7 mouse cellular contexts compared by ENCODE assay signal in genomic region chr9:107586974-107587832, GRCm38 (mm10). TPM values are rescaled to one million over a fixed set of nuclear protein-coding genes. Genes with fewer than 3 reads are reported as not detected.
DNase-seq lines count a peak whose midpoint lies in the region; ATAC-seq lines count a peak whose summit lies in the region.

TSS of gene Ifrd2 (plus strand) at chr9:107587642.

- 12% methylated on average over 46 of the region's 46 CpGs for WGBS in intestine, embryonic 15.5 days
- 15% methylated on average over 46 of the region's 46 CpGs for WGBS in midbrain, embryonic 10.5 days

- peak within 1 kb of the TSS; percentile 79 for H3K27ac ChIP-seq in intestine, embryonic 15.5 days
- peak within 1 kb of the TSS; percentile 87 for H3K27ac ChIP-seq in midbrain, embryonic 10.5 days (replicated peaks)

- peaks cover 31% of the 10 kb centered on the region for H3K4me1 ChIP-seq in intestine, embryonic 15.5 days (replicated peaks)
- peaks cover 29% of the 10 kb centered on the region for H3K4me1 ChIP-seq in midbrain, embryonic 10.5 days

- H3K9ac ChIP-seq in intestine, embryonic 15.5 days: peak within 1 kb of the TSS; percentile 63

- H3K9me3 ChIP-seq in intestine, embryonic 15.5 days: no peaks in the 10 kb centered on the region
- no peaks in the 10 kb centered on the region for H3K9me3 ChIP-seq in midbrain, embryonic 10.5 days (replicated peaks)

- peak within 1 kb of the TSS; percentile 73 for H3K4me2 ChIP-seq in intestine, embryonic 15.5 days (replicated peaks)

- DNase-seq in adrenal gland, adult 2 months: peak; percentile 98
- peak; percentile 93 for DNase-seq in embryo, embryonic 11.5 days (ENCODE audit: low read depth, low spot score)
- DNase-seq in gastrocnemius, postnatal 36 days: peak; percentile 91 to 95
- DNase-seq in left cerebral cortex, postnatal 25 days (ENCODE audit: low spot score in 2 of 2): peak; percentile 97 to 100
- DNase-seq in midbrain, embryonic 10.5 days (ENCODE audit: low spot score): peak; percentile 96
- peak; percentile 91 for DNase-seq in right cerebral cortex, postnatal 4 days

- H3K36me3 ChIP-seq in intestine, embryonic 15.5 days: peaks cover 32% of the 10 kb centered on the region
- H3K36me3 ChIP-seq in midbrain, embryonic 10.5 days: peaks cover 51% of the 10 kb centered on the region

- intact Hi-C loops in gastrocnemius, postnatal 36 days (cut with DNase I): no loop called here
- intact Hi-C loops in left cerebral cortex, postnatal 25 days (cut with DNase I): no loop called here

- H3K27me3 ChIP-seq in intestine, embryonic 15.5 days (replicated peaks): no peaks in the 10 kb centered on the region
- H3K27me3 ChIP-seq in midbrain, embryonic 10.5 days (ENCODE audit: low read depth, poor library complexity, severe bottlenecking): no peaks in the 10 kb centered on the region

- peak; percentile 97 for ATAC-seq in intestine, embryonic 15.5 days

- H3K4me3 ChIP-seq in intestine, embryonic 15.5 days (replicated peaks): peak within 1 kb of the TSS; percentile 74
- peak within 1 kb of the TSS; percentile 78 for H3K4me3 ChIP-seq in midbrain, embryonic 10.5 days

RNA-seq across cellular contexts. Expression of gene Ifrd2, which starts in this region (rescaled TPM):
- total RNA-seq in adrenal gland, adult 2 months (2021): 10 to 100 TPM; 36.0 to 41.7 TPM
- 67.3 and 80.0 TPM in 2 replicates for polyA plus RNA-seq in adrenal gland, adult 2 months (2012; rRNA removed)
- 10 to 100 TPM; 48.2 to 55.8 TPM for total RNA-seq in gastrocnemius, postnatal 36 days (2021)
- polyA plus RNA-seq in intestine, embryonic 15.5 days (2015; fragmentation: Nextera tagmentation; extraction: Ambion mirVana): 66.4 and 81.9 TPM in 2 replicates
- 10 to 100 TPM; 11.1 to 13.3 TPM for total RNA-seq in left cerebral cortex, postnatal 25 days (2021)
- 46.3 and 56.8 TPM in 2 replicates for polyA plus RNA-seq in midbrain, embryonic 10.5 days (2016; fragmentation: Nextera tagmentation; extraction: Ambion mirVana)

Comparison
In these comparisons a context has a peak if more than half of its experiments do, and no peak if none do; other contexts are left out.
1. Peak in every context shown above with its lines: DNase-seq, ATAC-seq, H3K4me3 ChIP-seq and H3K27ac ChIP-seq.